Mouse (Mus musculus): ENCODE results near the gene Nfkb1. TPM values are rescaled to one million over a fixed set of nuclear protein-coding genes. Genes with fewer than 3 reads are reported as not detected.

The Nfkb1 gene
- polyA plus RNA-seq, 1 experiment, result 45.0 TPM

DNA sequence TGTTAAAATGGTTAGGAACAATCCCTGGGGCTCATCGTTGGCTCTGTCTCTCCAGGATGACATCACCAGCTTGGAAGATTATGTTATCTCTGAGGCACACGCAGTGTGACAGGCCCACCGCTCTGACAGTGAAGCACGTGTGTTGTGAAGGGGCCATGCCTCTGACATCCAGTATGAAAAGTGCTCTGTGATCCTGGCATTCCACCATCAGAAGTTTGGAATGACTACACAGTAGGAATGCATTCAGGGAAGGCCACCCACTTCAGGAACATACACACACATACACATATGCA lies 49.8 kb downstream of the Nfkb1 start:
- no peak overlapping the region for H3K4me3 ChIP-seq (ENCODE audit: insufficient read depth, poor library complexity, severe bottlenecking)
- TF ChIP-seq MAX (IDR thresholded peaks at IDR 0.05) (no peak), MYOD1 (IDR thresholded peaks at IDR 0.05; ENCODE audit: control insufficient read depth, insufficient read length, low read depth) (no peak)
- peaks cover 55% of the 10 kb centered on the region for H3K36me3 ChIP-seq (ENCODE audit: control insufficient read depth, insufficient read depth)
- no peak overlapping the region for H3ac ChIP-seq (ENCODE audit: control insufficient read depth, insufficient read length, low read depth)
- H3K79me2 ChIP-seq (ENCODE audit: control insufficient read depth, insufficient read depth), result no peaks in the 10 kb centered on the region
- no peaks in the 10 kb centered on the region for H3K79me3 ChIP-seq (ENCODE audit: low read depth)
- H3K27me3 ChIP-seq (ENCODE audit: control insufficient read depth, insufficient read depth, insufficient read length), result no peaks in the 10 kb centered on the region

DNA sequence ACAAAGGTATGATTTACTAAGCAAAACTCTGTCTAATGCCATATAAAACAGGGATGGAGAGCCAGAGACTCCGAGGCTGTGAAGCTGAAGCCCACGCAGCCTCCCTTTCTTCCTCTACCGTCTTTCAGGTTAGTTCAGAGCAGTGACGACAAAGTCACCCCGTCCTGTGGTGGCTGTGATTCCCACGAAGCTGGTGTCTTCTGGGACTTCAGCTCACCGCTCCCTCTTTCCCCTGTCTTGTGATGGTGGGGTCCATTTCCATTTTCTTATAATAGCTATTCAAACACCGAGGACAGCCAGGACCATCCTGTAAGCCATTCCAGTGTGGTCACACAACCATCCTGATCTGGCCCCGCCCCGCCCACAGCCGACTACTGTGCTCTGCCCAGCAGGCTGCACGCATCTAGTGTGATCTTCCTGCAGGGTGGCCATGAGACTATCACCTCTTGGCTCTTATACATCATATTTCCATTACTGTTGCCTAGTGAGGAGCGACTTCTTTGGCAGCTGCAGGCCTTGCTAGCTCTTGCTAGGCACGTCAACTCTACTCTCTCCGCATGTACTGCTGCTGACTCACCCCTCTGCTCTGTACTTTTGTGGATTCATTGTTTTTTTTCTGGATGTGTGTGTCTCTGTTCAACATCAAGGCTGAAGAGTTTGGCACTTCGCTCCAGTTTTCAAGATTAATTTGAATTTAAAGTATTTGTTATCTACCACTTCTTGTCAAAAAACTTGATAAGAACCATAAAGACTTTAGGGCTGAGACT lies 50.3 kb downstream of the Nfkb1 start:
- Histone ChIP-seq H3K79me2 (ENCODE audit: control insufficient read depth, insufficient read depth) (no peaks in the 10 kb centered on the region), H3K36me3 (ENCODE audit: control insufficient read depth, insufficient read depth) (peaks cover 49% of the 10 kb centered on the region), H3ac (ENCODE audit: control insufficient read depth, insufficient read length, low read depth) (no peak overlapping the region), H3K4me3 (ENCODE audit: insufficient read depth, poor library complexity, severe bottlenecking) (no peak overlapping the region), H3K27me3 (ENCODE audit: control insufficient read depth, insufficient read depth, insufficient read length) (no peaks in the 10 kb centered on the region), H3K79me3 (ENCODE audit: low read depth) (no peaks in the 10 kb centered on the region)
- TF ChIP-seq FOSL1 (IDR thresholded peaks at IDR 0.05; ENCODE audit: insufficient read depth, low read length, poor library complexity, severe bottlenecking) (no peak), MYOG (IDR thresholded peaks at IDR 0.05; ENCODE audit: control insufficient read depth, extremely low read depth, insufficient read length) (no peak), CTCF (IDR thresholded peaks at IDR 0.05; ENCODE audit: control insufficient read depth, insufficient read depth, insufficient read length) (no peak), MAX (IDR thresholded peaks at IDR 0.05) (no peak), CEBPB (IDR thresholded peaks at IDR 0.05; ENCODE audit: low read depth) (no peak), USF1 (IDR thresholded peaks at IDR 0.05; ENCODE audit: low read depth) (no peak), MYOD1 (IDR thresholded peaks at IDR 0.05; ENCODE audit: control insufficient read depth, insufficient read length, low read depth) (no peak)

DNA sequence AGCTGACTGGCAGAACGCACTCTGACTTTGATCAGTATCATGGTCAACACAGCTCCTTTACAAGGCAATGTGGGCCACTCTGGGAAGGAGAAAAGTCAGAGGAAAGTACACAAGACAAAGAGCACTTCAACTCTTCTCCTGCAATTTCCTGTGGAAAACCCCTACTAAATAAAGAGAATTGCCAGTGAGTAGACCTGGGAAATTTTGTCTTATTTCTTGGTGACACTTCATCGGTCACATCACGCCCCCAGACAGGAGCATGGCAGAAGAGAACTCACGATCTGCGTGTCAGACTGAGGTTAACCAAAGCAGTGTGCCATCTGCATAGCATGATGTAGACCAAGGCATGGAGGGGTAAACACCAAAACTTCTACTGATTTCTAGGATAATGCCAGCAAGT lies 51.1 kb downstream of the Nfkb1 start:
- Histone ChIP-seq H3K79me2 (ENCODE audit: control insufficient read depth, insufficient read depth) (no peaks in the 10 kb centered on the region), H3K36me3 (ENCODE audit: control insufficient read depth, insufficient read depth) (peaks cover 51% of the 10 kb centered on the region), H3K27me3 (ENCODE audit: control insufficient read depth, insufficient read depth, insufficient read length) (no peaks in the 10 kb centered on the region), H3K79me3 (ENCODE audit: low read depth) (no peaks in the 10 kb centered on the region), H3ac (ENCODE audit: control insufficient read depth, insufficient read length, low read depth) (no peak overlapping the region), H3K4me3 (ENCODE audit: insufficient read depth, poor library complexity, severe bottlenecking) (no peak overlapping the region)
- TF ChIP-seq MYOD1 (IDR thresholded peaks at IDR 0.05; ENCODE audit: control insufficient read depth, insufficient read length, low read depth) (no peak), CTCF (IDR thresholded peaks at IDR 0.05; ENCODE audit: control insufficient read depth, insufficient read depth, insufficient read length) (no peak), MAX (IDR thresholded peaks at IDR 0.05) (no peak), MYOG (IDR thresholded peaks at IDR 0.05; ENCODE audit: control insufficient read depth, extremely low read depth, insufficient read length) (no peak), FOSL1 (IDR thresholded peaks at IDR 0.05; ENCODE audit: insufficient read depth, low read length, poor library complexity, severe bottlenecking) (no peak), USF1 (IDR thresholded peaks at IDR 0.05; ENCODE audit: low read depth) (no peak)

DNA sequence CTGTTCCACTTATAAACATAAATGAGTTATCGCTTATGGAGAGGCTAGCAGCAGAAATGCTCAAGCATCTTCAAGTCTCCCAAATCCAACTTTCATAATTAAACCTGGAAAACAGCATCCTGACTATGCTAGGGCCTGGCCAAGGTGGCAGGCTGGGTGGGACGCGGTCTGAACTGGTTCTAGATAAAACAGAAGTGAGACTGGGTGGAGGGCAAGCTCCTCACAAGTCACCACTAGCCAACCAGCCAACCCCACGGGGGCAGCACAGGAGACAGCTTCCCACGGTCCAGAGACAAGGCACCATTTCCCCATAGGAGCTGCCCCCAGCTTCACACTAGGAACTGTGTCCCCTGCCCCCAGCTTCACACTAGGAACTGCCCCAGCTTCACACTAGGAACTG lies 53.8 kb downstream of the Nfkb1 start:
- Histone ChIP-seq H3K79me2 (ENCODE audit: control insufficient read depth, insufficient read depth) (no peaks in the 10 kb centered on the region), H3ac (ENCODE audit: control insufficient read depth, insufficient read length, low read depth) (no peak overlapping the region), H3K79me3 (ENCODE audit: low read depth) (no peaks in the 10 kb centered on the region), H3K27me3 (ENCODE audit: control insufficient read depth, insufficient read depth, insufficient read length) (no peaks in the 10 kb centered on the region), H3K4me3 (ENCODE audit: insufficient read depth, poor library complexity, severe bottlenecking) (no peak overlapping the region), H3K36me3 (ENCODE audit: control insufficient read depth, insufficient read depth) (peaks cover 54% of the 10 kb centered on the region)
- TF ChIP-seq CTCF (IDR thresholded peaks at IDR 0.05; ENCODE audit: control insufficient read depth, insufficient read depth, insufficient read length) (no peak), MYOG (IDR thresholded peaks at IDR 0.05; ENCODE audit: control insufficient read depth, extremely low read depth, insufficient read length) (no peak), MYOD1 (IDR thresholded peaks at IDR 0.05; ENCODE audit: control insufficient read depth, insufficient read length, low read depth) (no peak), FOSL1 (IDR thresholded peaks at IDR 0.05; ENCODE audit: insufficient read depth, low read length, poor library complexity, severe bottlenecking) (no peak), USF1 (IDR thresholded peaks at IDR 0.05; ENCODE audit: low read depth) (no peak), MAX (IDR thresholded peaks at IDR 0.05) (no peak), CEBPB (IDR thresholded peaks at IDR 0.05; ENCODE audit: low read depth) (no peak)

DNA sequence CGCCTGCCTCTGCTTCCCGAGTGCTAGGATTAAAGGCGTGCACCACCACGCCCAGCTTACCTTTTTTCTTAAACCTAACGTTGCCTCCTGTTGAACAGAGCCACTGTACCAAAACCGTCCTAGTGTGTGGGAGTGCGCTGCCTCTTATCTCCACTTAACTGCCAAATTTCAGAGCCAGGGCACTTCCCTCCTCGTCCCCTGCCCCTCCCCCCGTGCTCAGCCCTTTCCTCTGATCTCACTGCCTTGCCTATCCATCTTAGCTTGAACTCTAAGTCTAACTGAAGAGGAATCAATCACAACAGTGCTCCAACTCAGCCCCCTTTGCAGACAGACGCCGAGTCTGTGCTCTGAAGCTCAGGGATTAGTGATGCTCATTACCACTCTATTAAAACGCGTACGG lies 54.9 kb downstream of the Nfkb1 start:
- Histone ChIP-seq H3K79me2 (ENCODE audit: control insufficient read depth, insufficient read depth) (no peaks in the 10 kb centered on the region), H3K79me3 (ENCODE audit: low read depth) (no peaks in the 10 kb centered on the region), H3K27me3 (ENCODE audit: control insufficient read depth, insufficient read depth, insufficient read length) (no peaks in the 10 kb centered on the region), H3K36me3 (ENCODE audit: control insufficient read depth, insufficient read depth) (peaks cover 53% of the 10 kb centered on the region), H3ac (ENCODE audit: control insufficient read depth, insufficient read length, low read depth) (no peak overlapping the region), H3K4me3 (ENCODE audit: insufficient read depth, poor library complexity, severe bottlenecking) (no peak overlapping the region)
- no peak for TF ChIP-seq CTCF (IDR thresholded peaks at IDR 0.05; ENCODE audit: control insufficient read depth, insufficient read depth, insufficient read length)
- no peak for TF ChIP-seq MYOG (IDR thresholded peaks at IDR 0.05; ENCODE audit: control insufficient read depth, extremely low read depth, insufficient read length)
- no peak for TF ChIP-seq FOSL1 (IDR thresholded peaks at IDR 0.05; ENCODE audit: insufficient read depth, low read length, poor library complexity, severe bottlenecking)
- TF ChIP-seq CEBPB (IDR thresholded peaks at IDR 0.05; ENCODE audit: low read depth), result no peak
- TF ChIP-seq MAX (IDR thresholded peaks at IDR 0.05), result no peak
- no peak for TF ChIP-seq MYOD1 (IDR thresholded peaks at IDR 0.05; ENCODE audit: control insufficient read depth, insufficient read length, low read depth)
- no peak for TF ChIP-seq USF1 (IDR thresholded peaks at IDR 0.05; ENCODE audit: low read depth)

All from C2C12 (cell line).